Mouse (Mus musculus): ENCODE results near the gene Get4. TPM values are rescaled to one million over a fixed set of nuclear protein-coding genes. Genes with fewer than 3 reads are reported as not detected.

The Get4 gene
- polyA plus RNA-seq (2012; rRNA removed), result 106 and 114 TPM in 2 replicates

DNA sequence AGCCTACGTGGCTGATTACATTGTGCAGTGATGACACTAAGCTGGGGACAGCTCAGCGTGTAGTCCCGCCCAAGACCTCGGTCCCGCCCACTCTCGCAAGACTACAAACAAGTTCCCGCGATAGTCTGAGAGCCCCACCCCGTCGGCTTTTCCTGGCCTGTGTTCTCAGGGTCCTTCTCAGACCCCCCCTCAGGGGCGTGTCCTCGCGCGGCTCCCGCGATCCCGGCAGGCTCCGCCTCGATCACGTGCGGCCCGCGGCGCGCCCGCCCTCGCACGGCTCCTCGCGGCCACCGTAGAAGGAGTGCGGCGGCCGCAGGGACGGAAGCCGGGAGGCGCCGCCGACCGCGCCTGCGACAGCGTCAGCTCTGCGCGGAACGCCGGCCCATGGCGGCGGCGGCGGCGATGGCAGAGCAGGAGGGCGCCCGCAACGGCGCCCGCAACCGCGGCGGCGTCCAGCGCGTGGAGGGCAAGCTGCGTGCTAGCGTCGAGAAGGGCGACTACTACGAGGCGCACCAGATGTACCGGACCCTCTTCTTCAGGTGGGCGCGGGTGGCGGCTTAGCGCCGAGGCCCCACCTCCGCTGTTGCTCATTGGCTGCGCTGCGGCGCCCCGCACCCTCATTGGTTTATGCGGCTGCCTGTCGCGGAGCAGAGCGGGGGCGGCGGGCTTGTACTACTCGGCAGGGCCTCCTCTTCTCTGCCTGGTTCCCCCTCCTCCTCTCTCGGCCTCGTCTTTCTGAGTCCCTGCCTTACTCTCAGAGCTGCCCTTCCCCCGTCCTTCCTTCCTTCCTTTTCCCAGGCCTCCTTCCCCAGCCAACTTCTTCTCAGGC, at the start of gene Get4:
TSS of gene Get4 (plus strand) at position 244 of the 829 bp plus-strand sequence.
- Histone ChIP-seq H3K4me1 (ENCODE audit: control insufficient read depth, insufficient read depth, low read length) (peaks cover 19% of the 10 kb centered on the region), H3K27ac (ENCODE audit: insufficient read depth, low read length) (peak within 1 kb of the TSS; percentile 92), H3K4me3 (replicated peaks; ENCODE audit: insufficient read depth, low read depth, low read length) (peak within 1 kb of the TSS; percentile 99), H3K27me3 (ENCODE audit: control insufficient read depth, insufficient read depth, low read length) (no peaks in the 10 kb centered on the region)
- DNase-seq, result peak; percentile 97 to 98
- 1% methylated on average over 83 of the region's 90 CpGs for WGBS
- TF ChIP-seq POLR2A (IDR thresholded peaks at IDR 0.05; ENCODE audit: borderline replicate concordance, insufficient read depth, low read length) (peak; percentile 80; the same call in 1 of the 2 replicates), CTCF (IDR thresholded peaks at IDR 0.05; ENCODE audit: borderline replicate concordance, insufficient read depth, low read depth, low read length) (no peak)

DNA sequence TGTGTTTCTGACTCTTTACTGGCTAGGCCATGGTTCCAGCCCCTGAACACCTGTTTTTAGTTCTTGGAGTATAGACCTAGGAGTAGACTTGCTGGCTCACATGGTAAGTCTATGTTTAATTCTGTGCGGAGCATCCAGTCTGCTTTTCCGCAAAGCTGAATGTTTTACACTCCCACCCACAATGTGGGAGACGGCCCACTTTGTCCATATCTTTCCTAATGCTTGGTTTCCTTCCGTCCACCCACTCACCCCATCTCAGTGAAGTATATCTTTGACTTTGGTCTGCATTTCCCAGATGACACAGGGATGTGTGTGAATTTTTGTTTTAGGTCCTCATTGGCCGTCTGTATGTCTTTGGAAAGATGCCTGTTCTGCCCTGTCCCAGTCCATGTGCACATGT, 48.8 kb upstream of the Get4 start:
- Histone ChIP-seq H3K27me3 (ENCODE audit: control insufficient read depth, insufficient read depth, low read length) (no peaks in the 10 kb centered on the region), H3K27ac (ENCODE audit: insufficient read depth, low read length) (no peak overlapping the region), H3K4me3 (replicated peaks; ENCODE audit: insufficient read depth, low read depth, low read length) (no peak overlapping the region), H3K4me1 (ENCODE audit: control insufficient read depth, insufficient read depth, low read length) (peaks cover 13% of the 10 kb centered on the region)
- TF ChIP-seq POLR2A (IDR thresholded peaks at IDR 0.05; ENCODE audit: borderline replicate concordance, insufficient read depth, low read length) (no peak), CTCF (IDR thresholded peaks at IDR 0.05; ENCODE audit: borderline replicate concordance, insufficient read depth, low read depth, low read length) (no peak)
- 78% methylated on average over 5 of the region's 5 CpGs for WGBS
- no peak for DNase-seq

DNA sequence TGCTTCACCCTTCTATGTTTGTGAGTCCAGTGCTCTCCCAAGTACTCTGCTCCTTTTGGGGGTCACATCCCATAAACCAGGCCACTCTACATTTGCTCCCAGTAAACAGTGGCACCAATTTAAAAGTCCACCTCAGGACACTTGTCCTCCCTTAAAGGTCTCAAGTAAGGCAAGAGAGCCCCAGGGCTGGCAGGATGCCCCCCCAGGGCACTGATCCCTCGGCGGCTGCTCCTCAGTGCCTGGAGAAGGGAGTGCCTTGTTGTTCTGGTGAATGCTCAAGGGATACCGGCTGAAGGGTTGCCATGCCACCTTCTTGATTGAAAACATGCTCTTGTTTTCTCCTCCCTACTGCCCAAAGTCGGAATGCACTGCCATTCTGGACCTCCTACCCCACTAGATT, 46.0 kb upstream of the Get4 start:
- no peak for DNase-seq
- H3K4me3 ChIP-seq (replicated peaks; ENCODE audit: insufficient read depth, low read depth, low read length), result no peak overlapping the region
- no peak for TF ChIP-seq POLR2A (IDR thresholded peaks at IDR 0.05; ENCODE audit: borderline replicate concordance, insufficient read depth, low read length)
- no peak for TF ChIP-seq CTCF (IDR thresholded peaks at IDR 0.05; ENCODE audit: borderline replicate concordance, insufficient read depth, low read depth, low read length)
- peaks cover 27% of the 10 kb centered on the region for H3K4me1 ChIP-seq (ENCODE audit: control insufficient read depth, insufficient read depth, low read length)
- no peaks in the 10 kb centered on the region for H3K27me3 ChIP-seq (ENCODE audit: control insufficient read depth, insufficient read depth, low read length)
- H3K27ac ChIP-seq (ENCODE audit: insufficient read depth, low read length), result no peak overlapping the region
- WGBS, result 36% methylated on average over 4 of the region's 4 CpGs

DNA sequence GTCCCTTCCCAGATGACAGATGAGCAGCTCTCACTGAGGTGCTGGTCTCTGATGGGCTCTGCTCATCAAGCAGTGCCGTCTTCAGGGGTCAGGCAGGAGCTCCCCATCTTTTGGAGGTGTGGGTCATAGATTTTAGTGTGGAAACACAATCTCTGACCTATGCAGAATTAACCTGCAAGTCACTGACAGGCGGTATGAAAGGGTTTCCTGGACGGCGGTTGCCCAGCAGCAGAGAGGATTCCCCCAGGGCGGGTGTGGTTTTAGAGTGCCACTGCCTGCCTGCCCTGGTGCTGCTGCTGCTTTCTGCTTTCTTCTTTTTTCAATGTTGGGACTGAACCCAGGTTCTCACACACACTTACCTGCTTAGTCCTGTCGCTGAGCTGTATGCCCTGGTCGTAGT, 45.6 kb upstream of the Get4 start:
- H3K27ac ChIP-seq (ENCODE audit: insufficient read depth, low read length), result no peak overlapping the region
- 74% methylated on average over 7 of the region's 7 CpGs for WGBS
- no peak overlapping the region for H3K4me3 ChIP-seq (replicated peaks; ENCODE audit: insufficient read depth, low read depth, low read length)
- no peak for DNase-seq
- H3K4me1 ChIP-seq (ENCODE audit: control insufficient read depth, insufficient read depth, low read length), result peaks cover 25% of the 10 kb centered on the region
- TF ChIP-seq CTCF (IDR thresholded peaks at IDR 0.05; ENCODE audit: borderline replicate concordance, insufficient read depth, low read depth, low read length) (no peak), POLR2A (IDR thresholded peaks at IDR 0.05; ENCODE audit: borderline replicate concordance, insufficient read depth, low read length) (no peak)
- H3K27me3 ChIP-seq (ENCODE audit: control insufficient read depth, insufficient read depth, low read length), result no peaks in the 10 kb centered on the region

DNA sequence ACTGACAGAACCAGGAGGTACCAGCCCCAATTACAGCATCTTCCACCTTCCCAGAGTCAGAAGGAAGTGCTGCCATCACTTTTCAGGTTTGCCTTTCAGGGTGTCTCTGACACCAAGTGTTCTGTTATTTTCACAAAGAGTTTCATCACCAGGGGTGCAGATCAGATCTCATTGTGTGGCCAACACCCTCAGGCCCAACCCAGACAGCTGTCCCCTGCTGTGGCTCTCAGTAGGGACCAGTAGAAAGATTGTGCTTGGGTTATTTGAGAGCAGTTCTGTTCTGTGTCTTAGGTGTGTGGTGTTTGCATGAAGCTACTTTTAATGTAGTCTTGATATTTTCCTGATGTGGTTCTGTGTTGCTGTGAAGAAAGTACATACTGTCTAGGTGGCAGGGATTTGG, 43.9 kb upstream of the Get4 start:
- peaks cover 19% of the 10 kb centered on the region for H3K4me1 ChIP-seq (ENCODE audit: control insufficient read depth, insufficient read depth, low read length)
- no peak overlapping the region for H3K4me3 ChIP-seq (replicated peaks; ENCODE audit: insufficient read depth, low read depth, low read length)
- no peak for DNase-seq
- no peaks in the 10 kb centered on the region for H3K27me3 ChIP-seq (ENCODE audit: control insufficient read depth, insufficient read depth, low read length)
- TF ChIP-seq CTCF (IDR thresholded peaks at IDR 0.05; ENCODE audit: borderline replicate concordance, insufficient read depth, low read depth, low read length), result no peak
- no peak for TF ChIP-seq POLR2A (IDR thresholded peaks at IDR 0.05; ENCODE audit: borderline replicate concordance, insufficient read depth, low read length)
- H3K27ac ChIP-seq (ENCODE audit: insufficient read depth, low read length), result no peak overlapping the region

DNA sequence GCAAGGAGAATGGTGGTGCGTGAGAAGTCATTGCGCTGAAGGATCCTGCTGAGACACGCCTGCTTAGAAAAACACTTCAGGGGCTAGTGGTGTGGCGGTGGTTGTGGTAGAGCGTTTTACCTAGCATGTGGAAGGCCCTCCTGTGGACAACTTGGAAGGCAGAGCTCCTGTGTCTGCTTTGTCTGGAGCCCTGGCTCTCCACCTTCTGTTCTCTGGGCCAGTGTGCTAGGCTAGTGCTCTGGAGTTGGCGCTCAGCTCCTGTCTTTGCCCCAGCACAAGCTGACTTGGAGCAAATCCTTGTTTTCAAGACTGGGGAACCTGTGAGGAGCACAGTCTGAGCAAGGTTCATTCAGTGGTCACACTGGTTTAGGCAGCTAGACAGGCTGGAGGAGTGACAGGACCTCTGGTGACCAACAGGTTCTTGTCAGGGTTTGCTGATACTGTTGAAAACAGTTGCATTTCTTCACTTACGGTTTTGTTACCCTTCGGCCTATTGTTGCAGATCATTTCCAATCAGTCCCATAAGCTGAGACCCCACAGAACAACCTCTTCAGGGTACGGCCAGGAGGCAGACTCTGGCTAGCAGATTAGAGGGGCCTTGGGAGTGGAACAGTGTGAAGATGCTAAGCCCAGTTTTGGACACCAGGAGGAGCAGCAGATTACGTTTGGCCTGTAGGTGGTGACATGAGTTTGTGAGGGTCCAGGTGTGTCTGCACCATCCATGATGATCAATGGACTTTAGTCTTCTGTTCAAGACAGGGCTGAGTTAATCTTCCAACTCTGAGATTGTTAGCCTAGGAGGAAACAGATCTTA, 43.0 kb upstream of the Get4 start:
- Histone ChIP-seq H3K4me3 (replicated peaks; ENCODE audit: insufficient read depth, low read depth, low read length) (no peak overlapping the region), H3K4me1 (ENCODE audit: control insufficient read depth, insufficient read depth, low read length) (peaks cover 19% of the 10 kb centered on the region), H3K27ac (ENCODE audit: insufficient read depth, low read length) (no peak overlapping the region), H3K27me3 (ENCODE audit: control insufficient read depth, insufficient read depth, low read length) (no peaks in the 10 kb centered on the region)
- peak; percentile 55 to 72 for DNase-seq
- no peak for TF ChIP-seq POLR2A (IDR thresholded peaks at IDR 0.05; ENCODE audit: borderline replicate concordance, insufficient read depth, low read length)
- peak; percentile 41; the same call in 1 of the 2 replicates for TF ChIP-seq CTCF (IDR thresholded peaks at IDR 0.05; ENCODE audit: borderline replicate concordance, insufficient read depth, low read depth, low read length)
- WGBS, result 48% methylated on average over 10 of the region's 10 CpGs

DNA sequence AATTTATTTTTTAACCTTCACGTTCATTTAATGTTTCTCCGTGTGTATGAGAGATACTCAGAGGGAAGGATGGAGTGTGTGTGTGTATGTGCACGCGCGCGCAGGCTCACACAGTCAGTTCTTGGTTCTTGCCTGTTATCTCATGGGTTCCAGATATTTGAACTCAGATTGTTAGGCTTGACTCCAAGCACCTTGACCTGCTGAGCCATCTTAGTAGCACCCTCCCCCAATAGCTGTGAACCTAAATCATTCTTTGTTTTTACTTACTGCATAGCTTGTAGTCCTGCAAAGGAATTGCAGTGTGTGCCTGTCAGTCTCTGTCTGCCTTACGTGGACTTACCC, 42.5 kb upstream of the Get4 start:
- DNase-seq, result no peak
- no peaks in the 10 kb centered on the region for H3K27me3 ChIP-seq (ENCODE audit: control insufficient read depth, insufficient read depth, low read length)
- H3K27ac ChIP-seq (ENCODE audit: insufficient read depth, low read length), result no peak overlapping the region
- 96% methylated on average over 7 of the region's 7 CpGs for WGBS
- H3K4me3 ChIP-seq (replicated peaks; ENCODE audit: insufficient read depth, low read depth, low read length), result no peak overlapping the region
- peaks cover 19% of the 10 kb centered on the region for H3K4me1 ChIP-seq (ENCODE audit: control insufficient read depth, insufficient read depth, low read length)
- TF ChIP-seq POLR2A (IDR thresholded peaks at IDR 0.05; ENCODE audit: borderline replicate concordance, insufficient read depth, low read length) (no peak), CTCF (IDR thresholded peaks at IDR 0.05; ENCODE audit: borderline replicate concordance, insufficient read depth, low read depth, low read length) (no peak)

Measured in cerebellum, adult 2 months (tissue).